Mouse (Mus musculus): Measurements from ENCODE around the gene Hsd17b1.
A peak's percentile ranks its signal among the peaks of the same experiment; 100 is the strongest.

Hsd17b1 gene

GRCm38 (mm10) chr11:101078121-101078520 is at the start of gene Hsd17b1:
Gene Hsd17b1 (plus strand): TSS chr11:101078411.
- DNase-seq (ENCODE audit: extremely low spot score, low spot score): no peak

- DNase-seq (ENCODE audit: extremely low spot score, low spot score): no peak
Measured at GRCm38 (mm10) chr11:101029320-101029719, 48.9 kb upstream of the Hsd17b1 start.

- no peak for DNase-seq (ENCODE audit: extremely low spot score, low spot score)
Measured at GRCm38 (mm10) chr11:101030136-101030807, 47.9 kb upstream of the Hsd17b1 start.

GRCm38 (mm10) chr11:101030808-101031156 is 47.4 kb upstream of the Hsd17b1 start:
- no peak for DNase-seq (ENCODE audit: extremely low spot score, low spot score)

GRCm38 (mm10) chr11:101031470-101031869 is 46.7 kb upstream of the Hsd17b1 start:
- no peak for DNase-seq (ENCODE audit: extremely low spot score, low spot score)

- DNase-seq (ENCODE audit: extremely low spot score, low spot score): no peak
Measured at GRCm38 (mm10) chr11:101033856-101034500, 44.2 kb upstream of the Hsd17b1 start.

GRCm38 (mm10) chr11:101034614-101035327 is 43.4 kb upstream of the Hsd17b1 start:
- no peak for DNase-seq (ENCODE audit: extremely low spot score, low spot score)

- no peak for DNase-seq (ENCODE audit: extremely low spot score, low spot score)
Measured at GRCm38 (mm10) chr11:101035328-101035695, 42.9 kb upstream of the Hsd17b1 start.

- DNase-seq (ENCODE audit: extremely low spot score, low spot score): no peak
Measured at GRCm38 (mm10) chr11:101037795-101038194, 40.4 kb upstream of the Hsd17b1 start.

GRCm38 (mm10) chr11:101045826-101046225 is 32.4 kb upstream of the Hsd17b1 start:
- no peak for DNase-seq (ENCODE audit: extremely low spot score, low spot score)

- DNase-seq (ENCODE audit: extremely low spot score, low spot score): no peak
Measured at GRCm38 (mm10) chr11:101046440-101046839, 31.8 kb upstream of the Hsd17b1 start.

- DNase-seq (ENCODE audit: extremely low spot score, low spot score): no peak
Measured at GRCm38 (mm10) chr11:101047502-101047901, 30.7 kb upstream of the Hsd17b1 start.

- no peak for DNase-seq (ENCODE audit: extremely low spot score, low spot score)
Measured at GRCm38 (mm10) chr11:101050359-101050758, 27.9 kb upstream of the Hsd17b1 start.

GRCm38 (mm10) chr11:101051051-101051493 is 27.1 kb upstream of the Hsd17b1 start:
- DNase-seq (ENCODE audit: extremely low spot score, low spot score): no peak

GRCm38 (mm10) chr11:101051617-101052016 is 26.6 kb upstream of the Hsd17b1 start:
- DNase-seq (ENCODE audit: extremely low spot score, low spot score): no peak

- no peak for DNase-seq (ENCODE audit: extremely low spot score, low spot score)
Measured at GRCm38 (mm10) chr11:101052751-101053473, 25.3 kb upstream of the Hsd17b1 start.

GRCm38 (mm10) chr11:101053974-101054373 is 24.2 kb upstream of the Hsd17b1 start:
- DNase-seq (ENCODE audit: extremely low spot score, low spot score): no peak

GRCm38 (mm10) chr11:101055418-101055817 is 22.8 kb upstream of the Hsd17b1 start:
- DNase-seq (ENCODE audit: extremely low spot score, low spot score): no peak

GRCm38 (mm10) chr11:101056885-101057284 is 21.3 kb upstream of the Hsd17b1 start:
- no peak for DNase-seq (ENCODE audit: extremely low spot score, low spot score)

GRCm38 (mm10) chr11:101057860-101058259 is 20.4 kb upstream of the Hsd17b1 start:
- DNase-seq (ENCODE audit: extremely low spot score, low spot score): peak; percentile 83

GRCm38 (mm10) chr11:101058726-101059125 is 19.5 kb upstream of the Hsd17b1 start:
- no peak for DNase-seq (ENCODE audit: extremely low spot score, low spot score)

GRCm38 (mm10) chr11:101059473-101059872 is 18.7 kb upstream of the Hsd17b1 start:
- DNase-seq (ENCODE audit: extremely low spot score, low spot score): no peak

All from neural tube, embryonic 10.5 days (tissue).